Mouse (Mus musculus) splenic B cell, adult 2 months (primary cell): ENCODE data around the gene Olfr166.
"Not testable (repeated sequence)": the region's sequence is repeated elsewhere in the genome, so short reads cannot be mapped to it uniquely, and the experiment has no call there.

Experiments used
- DNase-seq: peaks from one replicate; pipeline ENCODE4 v3.0.0-alpha.2; 2011; ENCODE audit warnings: low read depth, low spot score
- H3K27me3 ChIP-seq: 2 replicates; pipeline ENCODE4 v1.6.1; 2012; ENCODE audit warnings: mild to moderate bottlenecking, low read length, moderate library complexity, mixed read lengths; ENCODE audit not compliant: control insufficient read depth, poor library complexity, insufficient read depth, severe bottlenecking
- H3K36me3 ChIP-seq: 2 replicates; pipeline ENCODE4 v1.6.1; 2012; ENCODE audit warnings: mild to moderate bottlenecking, low read length, moderate library complexity, mixed read lengths; ENCODE audit not compliant: control insufficient read depth, poor library complexity, insufficient read depth, severe bottlenecking

Olfr166 gene

GRCm38 (mm10) chr16:19483394-19483793, at the start of gene Olfr166:
Gene Olfr166, plus strand, starts transcription at chr16:19483694.
- Histone ChIP-seq H3K27me3 (no peaks in the 10 kb centered on the region), H3K36me3 (no peaks in the 10 kb centered on the region)
- no peak for DNase-seq

- DNase-seq, H3K36me3 ChIP-seq: not testable (repeated sequence)
Measured at GRCm38 (mm10) chr16:19458741-19459140, 24.8 kb upstream of the Olfr166 start.

GRCm38 (mm10) chr16:19464365-19464764, 19.1 kb upstream of the Olfr166 start:
- Histone ChIP-seq H3K36me3 (no peaks in the 10 kb centered on the region), H3K27me3 (no peaks in the 10 kb centered on the region)
- no peak for DNase-seq

More at GRCm38 (mm10) chr16:19458741-19459140, 24.8 kb upstream of the Olfr166 start:
- H3K27me3 ChIP-seq: not testable (repeated sequence)

- Histone ChIP-seq H3K27me3 (no peaks in the 10 kb centered on the region), H3K36me3 (no peaks in the 10 kb centered on the region)
- DNase-seq: no peak
Measured at GRCm38 (mm10) chr16:19522166-19522565, 38.7 kb downstream of the Olfr166 start, which contains the start of gene Olfr167. Gene Olfr167, minus strand, starts transcription at chr16:19522266.

GRCm38 (mm10) chr16:19535455-19535854, 52.0 kb downstream of the Olfr166 start, which contains the start of gene Olfr168:
Gene Olfr168, minus strand, starts transcription at chr16:19535555.
- no peak for DNase-seq
- no peaks in the 10 kb centered on the region for H3K27me3 ChIP-seq
- no peaks in the 10 kb centered on the region for H3K36me3 ChIP-seq
